Mouse (Mus musculus) midbrain, embryonic 12.5 days (tissue): ENCODE measurements around the gene Eif4a3. TPM values are rescaled to one million over a fixed set of nuclear protein-coding genes. Genes with fewer than 3 reads are reported as not detected.
"Not testable (repeated sequence)": the region's sequence is repeated elsewhere in the genome, so short reads cannot be mapped to it uniquely, and the experiment has no call there.

Experiments
- ATAC-seq: fragments of 200-750 bp; cut with Nextera tagmentation; 2 replicates; pipeline ENCODE4 v1.8.0; 2017; ENCODE audit warnings: low read depth, moderate TSS enrichment, moderate library complexity; ENCODE audit not compliant: low FRiP score
- H3K27ac ChIP-seq: fragments of 300-500 bp; sonication (generic); replicated peaks from 2 replicates; pipeline ENCODE4 v1.5.1; 2016; ENCODE audit warnings: mild to moderate bottlenecking
- H3K27me3 ChIP-seq: fragments of 300-500 bp; sonication (generic); 2 replicates; pipeline ENCODE4 v1.6.1; 2016; ENCODE audit warnings: mild to moderate bottlenecking
- H3K36me3 ChIP-seq: fragments of 300-500 bp; sonication (generic); 2 replicates; pipeline ENCODE4 v1.6.1; 2016
- H3K4me1 ChIP-seq: fragments of 300-500 bp; sonication (generic); 2 replicates; pipeline ENCODE4 v1.6.1; 2016
- H3K4me2 ChIP-seq: fragments of 300-500 bp; sonication (generic); replicated peaks from 2 replicates; pipeline ENCODE4 v1.6.1; 2016; ENCODE audit warnings: mild to moderate bottlenecking, moderate library complexity
- H3K4me3 ChIP-seq: fragments of 300-500 bp; sonication (generic); 2 replicates; pipeline ENCODE4 v1.5.1; 2016; ENCODE audit warnings: mild to moderate bottlenecking
- H3K9ac ChIP-seq: fragments of 300-500 bp; sonication (generic); replicated peaks from 2 replicates; pipeline ENCODE4 v1.6.1; 2016; ENCODE audit warnings: mild to moderate bottlenecking, moderate library complexity
- H3K9me3 ChIP-seq: fragments of 300-500 bp; sonication (generic); 2 replicates; pipeline ENCODE4 v1.6.1; 2016; ENCODE audit warnings: mild to moderate bottlenecking
- WGBS: fragments of 180-500 bp; shearing (Covaris S2); methylation state at CpG from one replicate; pipeline ENCODE4 v1.1.7; 2016; 5-methylcytosine and 5-hydroxymethylcytosine counted together
- polyA plus RNA-seq: library from polyadenylated mRNA; unstranded; fragments of >200 nt; fragmentation: Nextera tagmentation; extraction: Ambion mirVana; gene quantifications from 2 replicates; pipeline ENCODE4 v1.2.1, GENCODE M21; 2016

The Eif4a3 gene
- polyA plus RNA-seq, 1 experiment from 2014 or later = 341 TPM

DNA sequence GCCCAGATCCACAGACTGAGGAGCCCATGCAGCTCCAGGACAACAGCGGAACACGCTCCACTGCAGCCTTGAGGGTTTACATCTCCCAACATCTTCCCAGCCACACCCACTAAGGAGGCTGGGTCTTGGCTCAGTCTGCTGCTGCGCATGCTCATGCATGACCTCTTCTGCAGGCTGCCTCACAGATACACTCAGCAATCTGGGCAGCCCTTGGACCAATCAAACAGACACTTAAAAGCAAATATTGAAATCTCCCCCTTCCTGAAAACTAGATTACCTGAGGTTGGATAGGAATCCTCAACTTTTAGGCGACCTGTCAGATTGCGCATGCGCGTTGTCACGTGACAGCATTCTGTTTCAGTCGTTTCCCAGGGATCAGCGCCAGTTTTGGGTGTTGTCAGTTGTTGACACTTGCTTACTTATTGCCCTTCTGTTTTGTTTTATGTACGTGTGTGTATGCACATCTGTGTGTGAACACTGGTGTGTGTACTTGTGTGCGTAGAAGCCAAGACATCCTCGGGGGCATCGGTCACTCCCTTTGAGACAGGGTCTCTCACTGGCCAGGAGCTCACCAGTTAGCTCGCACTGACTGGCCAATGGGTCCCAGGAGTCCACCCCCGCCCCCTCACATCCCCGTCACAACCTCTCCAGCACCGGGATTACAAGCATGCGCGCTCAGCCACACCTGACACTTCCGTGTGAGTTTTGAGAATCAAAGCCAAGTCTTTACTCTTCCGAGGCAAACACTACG is 41.1 kb downstream of the Eif4a3 start:
- ATAC-seq = peak; percentile 56; the same call in 1 of the 2 replicates
- WGBS = 68% methylated on average over 23 of the region's 23 CpGs
- peak overlapping the region; percentile 24; the same call in 1 of the 2 replicates for H3K4me3 ChIP-seq
- H3K27me3 ChIP-seq = no peaks in the 10 kb centered on the region
- peaks cover 36% of the 10 kb centered on the region for H3K36me3 ChIP-seq
- peaks cover 11% of the 10 kb centered on the region; the same call in 1 of the 2 replicates for H3K4me1 ChIP-seq
- peak overlapping the region; percentile 41 for H3K4me2 ChIP-seq
- H3K9me3 ChIP-seq = no peaks in the 10 kb centered on the region
- H3K27ac ChIP-seq = 0 out of 2 replicates have a peak overlapping the region, but pooled peaks have one; percentile 39
- H3K9ac ChIP-seq = 0 out of 2 replicates have a peak overlapping the region, but pooled peaks have one; percentile 41

DNA sequence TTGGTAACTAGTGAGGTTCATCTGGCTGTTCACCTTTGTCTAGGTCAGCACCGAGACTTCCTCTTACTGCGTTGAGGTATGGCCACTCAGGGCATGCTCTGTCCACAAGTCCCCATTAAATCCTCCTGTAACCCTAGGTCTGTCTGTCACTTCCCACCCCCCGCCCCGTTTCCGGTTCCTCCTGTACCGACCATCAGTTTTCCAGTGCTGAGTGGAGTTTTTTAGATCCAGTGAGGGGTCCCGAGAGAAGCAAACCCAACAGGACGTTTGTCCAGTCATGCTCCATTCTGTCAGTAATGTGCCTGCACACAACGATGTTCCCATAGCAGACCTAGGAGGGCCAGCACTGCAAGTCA is 41.7 kb downstream of the Eif4a3 start:
- H3K27me3 ChIP-seq = no peaks in the 10 kb centered on the region
- 67% methylated on average over 9 of the region's 9 CpGs for WGBS
- H3K36me3 ChIP-seq = peaks cover 32% of the 10 kb centered on the region
- 0 out of 2 replicates have a peak overlapping the region, but pooled peaks have one; percentile 39 for H3K27ac ChIP-seq
- ATAC-seq = no peak
- H3K9me3 ChIP-seq = no peaks in the 10 kb centered on the region
- peak overlapping the region; percentile 41 for H3K4me2 ChIP-seq
- peaks cover 11% of the 10 kb centered on the region for H3K4me1 ChIP-seq
- no peak overlapping the region for H3K9ac ChIP-seq
- peak overlapping the region; percentile 24; the same call in 1 of the 2 replicates for H3K4me3 ChIP-seq

DNA sequence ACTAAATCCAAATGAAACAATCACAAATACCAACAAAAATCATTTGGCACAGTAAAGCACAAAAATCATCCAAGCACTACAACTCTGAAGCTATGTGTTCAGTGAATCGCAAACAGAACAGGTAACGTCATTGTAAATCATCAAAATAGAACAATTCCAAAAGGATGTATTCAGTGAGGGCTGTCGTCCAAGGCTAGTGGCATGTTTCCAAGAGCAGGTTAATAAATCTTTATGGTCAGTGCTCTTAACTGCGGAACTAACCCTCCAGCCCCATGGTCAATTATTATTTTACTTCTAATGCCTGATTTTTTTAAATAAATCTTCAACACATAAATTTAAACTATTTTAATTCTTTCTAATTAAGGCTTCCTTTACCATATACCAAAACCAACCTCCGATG is 43.3 kb downstream of the Eif4a3 start:
- Histone ChIP-seq H3K4me1 (peaks cover 23% of the 10 kb centered on the region), H3K36me3 (peaks cover 17% of the 10 kb centered on the region)
- not testable (repeated sequence) for H3K9ac ChIP-seq, H3K27me3 ChIP-seq, H3K4me2 ChIP-seq, H3K9me3 ChIP-seq, ATAC-seq, H3K27ac ChIP-seq, H3K4me3 ChIP-seq
- WGBS = 92% methylated on average over 5 of the region's 5 CpGs

DNA sequence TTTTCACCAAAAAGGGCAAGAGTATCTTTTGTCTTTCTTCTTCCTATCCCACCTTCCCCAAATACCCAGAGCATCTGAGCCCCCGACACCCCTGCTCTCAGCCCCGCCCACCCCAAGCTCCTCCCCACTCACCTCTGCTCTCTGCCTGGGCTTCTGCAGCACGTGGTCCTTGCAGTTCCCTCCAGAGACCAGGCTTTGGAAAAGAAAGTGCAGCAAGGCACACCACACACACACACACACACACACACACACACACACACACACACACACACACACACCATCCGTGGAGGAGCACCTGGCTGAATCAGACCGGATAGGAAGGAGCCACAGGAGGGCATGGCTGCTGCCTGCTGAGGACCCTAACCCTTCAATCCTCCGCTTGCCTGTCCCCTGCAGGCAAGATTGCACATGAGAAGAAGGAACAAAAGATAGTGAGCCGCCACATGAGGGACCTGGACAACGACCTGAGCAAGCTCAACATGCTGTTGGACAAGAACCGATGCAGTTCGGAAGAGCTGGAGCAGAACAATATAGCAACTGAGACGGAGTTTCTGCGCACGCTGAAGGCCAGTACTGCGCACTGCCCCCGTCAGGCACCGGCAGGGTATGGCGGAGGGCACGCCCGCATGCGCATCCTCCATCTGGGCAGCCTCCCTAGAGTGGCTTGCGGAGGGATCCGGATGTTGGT is 46.9 kb downstream of the Eif4a3 start:
- H3K36me3 ChIP-seq = peaks cover 4% of the 10 kb centered on the region; the same call in 1 of the 2 replicates
- peak overlapping the region; percentile 4; the same call in 1 of the 2 replicates for H3K27ac ChIP-seq
- WGBS = 4% methylated on average over 21 of the region's 22 CpGs
- ATAC-seq = 0 out of 2 replicates have a peak, but pooled peaks have one; percentile 61
- H3K4me1 ChIP-seq = peaks cover 21% of the 10 kb centered on the region
- H3K9me3 ChIP-seq = no peaks in the 10 kb centered on the region
- peak overlapping the region; percentile 2; the same call in 1 of the 2 replicates for H3K4me3 ChIP-seq
- H3K9ac ChIP-seq = peak overlapping the region; percentile 28; the same call in 1 of the 2 replicates
- peak overlapping the region; percentile 43 for H3K4me2 ChIP-seq
- H3K27me3 ChIP-seq = peaks cover 7% of the 10 kb centered on the region

DNA sequence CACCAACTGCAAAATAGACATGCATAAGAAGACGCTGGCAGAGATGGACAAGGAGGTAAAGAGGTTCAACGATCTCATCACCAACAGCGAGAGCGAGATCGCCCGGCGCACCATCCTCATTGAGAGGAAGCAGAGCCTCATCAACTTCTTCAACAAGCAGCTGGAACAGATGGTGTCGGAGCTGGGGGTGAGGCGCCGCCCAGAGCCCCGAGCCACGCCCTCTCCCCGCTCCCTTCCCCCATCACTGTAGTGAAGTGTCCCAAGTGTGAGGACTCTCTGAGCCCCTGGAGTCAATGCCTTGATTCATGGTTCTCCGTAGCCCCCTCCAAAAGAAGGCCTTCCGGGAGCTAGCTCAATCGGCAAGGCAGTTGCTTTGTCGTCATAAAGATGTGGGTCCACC is 48.9 kb downstream of the Eif4a3 start:
- no peak overlapping the region for H3K4me2 ChIP-seq
- H3K4me3 ChIP-seq = no peak overlapping the region
- H3K9ac ChIP-seq = no peak overlapping the region
- H3K4me1 ChIP-seq = peaks cover 16% of the 10 kb centered on the region
- ATAC-seq = no peak
- no peak overlapping the region for H3K27ac ChIP-seq
- H3K27me3 ChIP-seq = peaks cover 7% of the 10 kb centered on the region
- H3K9me3 ChIP-seq = no peaks in the 10 kb centered on the region
- peaks cover 6% of the 10 kb centered on the region; the same call in 1 of the 2 replicates for H3K36me3 ChIP-seq
- 75% methylated on average over 17 of the region's 17 CpGs for WGBS

DNA sequence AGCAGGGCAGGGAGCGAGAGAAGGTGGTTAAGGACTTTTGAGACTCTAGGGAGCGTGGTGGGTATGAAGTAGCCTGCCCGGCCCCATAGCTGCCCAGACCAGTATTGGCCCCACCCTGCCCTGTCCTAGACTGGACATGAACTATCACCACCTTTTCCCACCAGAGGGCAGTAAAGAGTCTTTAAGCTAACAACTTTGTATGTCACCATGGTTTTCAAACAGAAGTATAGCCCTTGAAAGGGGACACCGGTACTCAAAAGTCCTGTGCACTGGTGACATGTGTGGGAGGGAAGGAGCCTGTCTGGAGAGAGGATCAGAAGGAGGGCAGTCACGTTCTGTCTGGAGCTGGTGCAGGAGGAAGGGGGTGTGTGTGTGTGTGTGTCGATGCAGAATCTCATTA is 50.9 kb downstream of the Eif4a3 start:
- no peak overlapping the region for H3K27ac ChIP-seq

DNA sequence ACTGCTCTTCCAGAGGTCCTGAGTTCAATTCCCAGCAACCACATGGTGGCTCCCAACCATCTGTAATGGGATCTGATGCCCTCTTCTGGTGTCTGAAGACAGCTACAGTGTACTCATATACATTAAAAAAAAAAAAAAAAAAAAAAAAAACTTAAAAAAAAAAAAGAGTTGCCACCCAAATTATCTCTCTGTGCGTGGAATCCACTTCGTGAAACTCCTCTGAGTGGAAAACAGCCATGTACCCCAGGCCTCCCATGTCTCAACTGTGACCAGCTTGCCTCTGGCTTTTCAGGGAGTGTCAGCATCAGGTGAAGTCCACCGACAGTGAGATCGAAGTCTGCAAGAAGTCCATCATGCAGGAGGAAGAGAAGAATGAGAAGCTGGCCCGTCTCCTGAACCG is 54.3 kb downstream of the Eif4a3 start:
- 95% methylated on average over 6 of the region's 6 CpGs for WGBS

More for the DNA sequence above, 50.9 kb downstream of the Eif4a3 start:
- Histone ChIP-seq H3K27me3 (peaks cover 7% of the 10 kb centered on the region), H3K9ac (no peak overlapping the region), H3K4me1 (peaks cover 16% of the 10 kb centered on the region), H3K4me3 (no peak overlapping the region), H3K9me3 (no peaks in the 10 kb centered on the region), H3K4me2 (no peak overlapping the region), H3K36me3 (peaks cover 13% of the 10 kb centered on the region)
- peak; percentile 67; the same call in 1 of the 2 replicates for ATAC-seq
- 35% methylated on average over 6 of the region's 6 CpGs for WGBS

DNA sequence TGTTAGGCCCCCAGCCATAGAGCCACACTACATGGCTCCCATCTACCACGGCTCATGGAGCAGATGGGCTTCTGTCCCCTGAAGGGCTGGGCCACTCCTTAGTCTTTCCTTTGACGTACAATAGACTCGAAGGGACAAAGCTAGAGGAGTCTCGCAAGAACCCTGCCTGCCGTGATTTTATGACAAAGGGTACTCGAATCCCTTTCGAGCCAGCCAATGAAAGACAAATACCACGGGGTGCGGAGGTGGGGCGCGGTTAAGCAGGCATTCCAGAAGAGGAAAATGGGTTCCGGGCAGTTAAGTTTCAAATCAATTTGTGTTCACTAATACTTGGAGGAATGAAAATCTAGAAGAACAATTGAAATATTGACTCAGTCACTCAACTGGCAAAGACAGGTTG is 60.4 kb downstream of the Eif4a3 start:
- WGBS = 90% methylated on average over 12 of the region's 12 CpGs
- H3K36me3 ChIP-seq = peaks cover 59% of the 10 kb centered on the region
- H3K4me3 ChIP-seq = no peak overlapping the region
- no peak overlapping the region for H3K27ac ChIP-seq
- H3K4me1 ChIP-seq = peaks cover 15% of the 10 kb centered on the region
- H3K4me2 ChIP-seq = no peak overlapping the region
- no peak for ATAC-seq
- no peaks in the 10 kb centered on the region for H3K27me3 ChIP-seq
- no peak overlapping the region for H3K9ac ChIP-seq
- H3K9me3 ChIP-seq = peaks cover 3% of the 10 kb centered on the region; the same call in 1 of the 2 replicates

More for the DNA sequence above, 54.3 kb downstream of the Eif4a3 start:
- H3K9me3 ChIP-seq, ATAC-seq, H3K27ac ChIP-seq, H3K4me2 ChIP-seq, H3K27me3 ChIP-seq, H3K4me1 ChIP-seq, H3K9ac ChIP-seq, H3K4me3 ChIP-seq: not testable (repeated sequence)
- peaks cover 40% of the 10 kb centered on the region for H3K36me3 ChIP-seq

Other genes with a start within 250 kb of the Eif4a3 start
- gene Cbx4, start 213.9 kb downstream of the Eif4a3 start, polyA plus RNA-seq = 12.4 and 15.2 TPM in 2 replicates
- 30.9 and 35.1 TPM in 2 replicates for gene Tbc1d16, start 71.6 kb downstream of the Eif4a3 start, polyA plus RNA-seq
- gene Ccdc40, start 71.5 kb downstream of the Eif4a3 start, polyA plus RNA-seq = 18.6 and 24.1 TPM in 2 replicates
- 40.6 and 42.1 TPM in 2 replicates for gene Gaa, start 32.2 kb downstream of the Eif4a3 start, polyA plus RNA-seq
- 0.06 and 0.10 TPM in 2 replicates for gene Card14, start 7.7 kb upstream of the Eif4a3 start, polyA plus RNA-seq
- 4.6 and 6.5 TPM in 2 replicates for gene Sgsh, start 55.4 kb upstream of the Eif4a3 start, polyA plus RNA-seq
- 4.2 and 6.1 TPM in 2 replicates for gene Slc26a11, start 55.5 kb upstream of the Eif4a3 start, polyA plus RNA-seq
- gene Rnf213, start 93.0 kb upstream of the Eif4a3 start, polyA plus RNA-seq = 1.2 TPM in 2 replicates
- gene Endov, start 191.3 kb upstream of the Eif4a3 start, polyA plus RNA-seq = 24.9 and 25.1 TPM in 2 replicates
- gene Nptx1, start 247.7 kb upstream of the Eif4a3 start, polyA plus RNA-seq = 5.9 and 6.2 TPM in 2 replicates